Mouse (Mus musculus) kidney, adult 18-20 months (tissue): ENCODE measurements around the gene Fam3a.
A peak's percentile ranks its signal among the peaks of the same experiment; 100 is the strongest.
"Not testable (repeated sequence)": the region's sequence is repeated elsewhere in the genome, so short reads cannot be mapped to it uniquely, and the experiment has no call there.

Experiments used
- DNase-seq: peaks from one replicate; pipeline ENCODE4 v3.0.0; 2021

Fam3a gene

GRCm38 (mm10) chrX:74392535-74393443, at the start of gene Fam3a, which contains the start of gene Ikbkg:
TSS of gene Fam3a (minus strand) at chrX:74393272.
TSS of gene Ikbkg (plus strand) at chrX:74393290.
- peak; percentile 81 for DNase-seq

GRCm38 (mm10) chrX:74429290-74429821, 36.3 kb upstream of the Fam3a start:
- peak; percentile 79 for DNase-seq

- peak; percentile 90 for DNase-seq
Observed at GRCm38 (mm10) chrX:74428826-74429276, 35.8 kb upstream of the Fam3a start, which contains the start of gene G6pdx. TSS of gene G6pdx (minus strand) at chrX:74429194.

GRCm38 (mm10) chrX:74428146-74428825, 35.2 kb upstream of the Fam3a start:
- DNase-seq, result no peak

GRCm38 (mm10) chrX:74427116-74427515, 34.0 kb upstream of the Fam3a start:
- DNase-seq, result no peak

- no peak for DNase-seq
Observed at GRCm38 (mm10) chrX:74426256-74426655, 33.2 kb upstream of the Fam3a start.

- DNase-seq, result peak; percentile 13
Observed at GRCm38 (mm10) chrX:74425195-74425594, 32.1 kb upstream of the Fam3a start.

- DNase-seq, result no peak
Observed at GRCm38 (mm10) chrX:74424443-74424842, 31.4 kb upstream of the Fam3a start.

- peak; percentile 64 for DNase-seq
Observed at GRCm38 (mm10) chrX:74413377-74413776, 20.3 kb upstream of the Fam3a start.

- no peak for DNase-seq
Observed at GRCm38 (mm10) chrX:74408340-74408739, 15.3 kb upstream of the Fam3a start.

- DNase-seq, result no peak
Observed at GRCm38 (mm10) chrX:74400136-74400535, 7.1 kb upstream of the Fam3a start.

GRCm38 (mm10) chrX:74388153-74388552, 4.9 kb downstream of the Fam3a start:
- DNase-seq, result no peak

- no peak for DNase-seq
Observed at GRCm38 (mm10) chrX:74384451-74384850, 8.6 kb downstream of the Fam3a start.

- DNase-seq, result peak; percentile 87
Observed at GRCm38 (mm10) chrX:74372888-74373549, 20.1 kb downstream of the Fam3a start, which contains the start of the genes Ubl4a and Slc10a3. TSS of gene Ubl4a (minus strand) at chrX:74373218. TSS of gene Slc10a3 (minus strand) at chrX:74373349.

GRCm38 (mm10) chrX:74368209-74368909, 24.7 kb downstream of the Fam3a start:
- peak; percentile 81 for DNase-seq

GRCm38 (mm10) chrX:74367512-74367911, 25.6 kb downstream of the Fam3a start:
- no peak for DNase-seq

GRCm38 (mm10) chrX:74359171-74359570, 33.9 kb downstream of the Fam3a start:
- DNase-seq, result peak; percentile 16

GRCm38 (mm10) chrX:74357069-74357468, 36.0 kb downstream of the Fam3a start:
- DNase-seq, result not testable (repeated sequence)

- DNase-seq, result peak; percentile 83
Observed at GRCm38 (mm10) chrX:74353467-74353770, 39.7 kb downstream of the Fam3a start, which contains the start of gene Lage3. TSS of gene Lage3 (minus strand) at chrX:74353618.

GRCm38 (mm10) chrX:74352645-74353466, 40.2 kb downstream of the Fam3a start:
- no peak for DNase-seq
